Mouse (Mus musculus) thymus, postnatal 14 days (tissue): ENCODE measurements around the gene Tnfrsf1b.
A peak's percentile ranks its signal among the peaks of the same experiment; 100 is the strongest.

Source experiments
- DNase-seq: peaks from one replicate; pipeline ENCODE4 v3.0.0; 2021

The Tnfrsf1b gene

DNA sequence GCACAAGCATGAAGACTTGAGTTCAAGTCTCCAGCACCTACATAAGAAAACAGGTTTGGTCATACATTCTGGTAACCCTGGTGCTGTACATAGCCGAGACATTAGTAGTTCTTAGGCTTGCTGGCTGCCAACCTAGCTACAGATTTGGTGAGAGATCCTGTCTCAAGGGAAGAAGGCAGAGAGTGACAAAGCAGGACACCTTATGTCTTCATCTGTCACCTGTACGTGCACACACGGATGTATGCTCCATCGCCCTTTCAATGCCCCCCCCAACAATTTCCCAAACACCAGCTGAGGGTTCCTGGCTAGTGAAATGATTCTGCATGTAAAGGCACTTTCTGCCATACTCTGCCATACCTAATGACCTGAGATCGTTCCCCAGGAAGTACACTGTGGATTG is 9.5 kb upstream of the Tnfrsf1b start:
- no peak for DNase-seq

DNA sequence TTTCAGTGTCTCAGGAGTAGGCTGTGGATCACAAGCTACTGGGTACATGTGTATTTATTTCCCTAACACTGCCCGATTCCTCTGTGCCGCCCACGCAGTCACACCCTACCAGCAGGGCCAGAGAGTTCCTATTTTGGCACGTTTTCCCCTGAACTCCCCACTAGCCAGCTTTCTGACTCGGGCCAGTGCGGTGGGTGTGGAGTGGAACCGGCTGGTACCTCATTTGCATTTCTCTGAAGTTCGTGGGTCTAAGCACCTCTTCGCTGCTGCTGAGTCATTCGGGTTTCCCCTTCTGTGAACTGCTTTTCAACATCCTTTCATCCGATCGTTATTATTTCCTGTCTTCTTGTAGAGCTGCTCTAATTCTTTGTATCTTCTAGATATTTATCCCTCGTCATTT is 7.7 kb upstream of the Tnfrsf1b start:
- DNase-seq: peak; percentile 53

DNA sequence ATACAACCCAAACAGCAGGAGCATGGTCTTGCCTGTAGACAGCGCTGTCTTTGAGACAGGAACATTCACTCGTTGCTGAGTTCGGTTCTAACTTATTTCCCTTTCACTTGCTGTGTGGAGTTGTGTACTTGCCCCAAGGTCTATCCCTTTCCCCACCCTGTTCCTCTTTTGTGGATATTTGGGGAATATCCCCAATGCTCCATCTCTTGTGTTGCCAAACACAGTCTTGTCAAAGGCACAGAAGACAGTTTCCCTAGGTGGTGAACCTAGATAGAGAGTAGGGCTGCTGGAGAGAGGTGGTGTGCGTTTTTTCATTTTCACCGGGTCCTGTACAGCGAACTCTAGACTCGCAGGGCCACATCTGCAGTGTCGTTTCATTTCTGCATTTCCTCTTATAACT is 5.9 kb upstream of the Tnfrsf1b start:
- DNase-seq: no peak

DNA sequence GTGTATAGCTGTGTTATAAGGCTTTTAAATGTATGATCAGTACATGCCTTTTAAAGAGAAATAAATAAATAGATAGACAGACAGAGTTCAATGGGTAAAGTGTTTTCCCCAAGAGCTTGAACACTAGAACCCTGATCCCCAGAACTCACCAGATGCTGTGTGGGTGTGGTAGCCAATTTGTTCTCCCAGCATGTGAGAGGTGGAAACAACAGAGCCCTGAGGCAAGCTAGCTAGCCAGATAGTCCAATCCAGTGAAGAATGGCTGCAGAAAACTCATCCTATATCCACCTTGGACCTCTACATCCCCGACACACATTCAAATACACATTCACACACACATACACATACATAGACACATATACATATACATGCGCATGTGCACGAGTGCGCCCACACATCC is 4.9 kb upstream of the Tnfrsf1b start:
- no peak for DNase-seq

DNA sequence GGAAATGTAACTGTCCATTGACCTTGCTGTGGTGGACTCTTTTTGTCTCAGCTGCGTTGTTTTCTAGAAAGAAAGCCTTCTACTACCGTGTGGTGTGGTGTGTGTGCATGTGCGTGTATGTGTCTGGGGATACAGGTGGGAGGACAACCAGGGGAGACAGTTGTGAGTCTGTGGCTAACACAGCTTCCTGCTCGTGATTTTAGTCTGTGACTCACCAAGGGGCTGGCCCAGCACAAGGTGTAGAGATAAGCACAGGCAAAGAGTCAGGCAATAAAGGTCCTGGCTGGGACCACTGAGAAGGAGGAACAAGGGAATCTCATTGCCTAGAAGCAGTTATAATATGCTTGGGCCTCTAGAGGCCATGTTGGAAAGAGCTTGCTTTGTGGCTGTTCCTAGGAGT is 3.3 kb upstream of the Tnfrsf1b start:
- DNase-seq: peak; percentile 39

DNA sequence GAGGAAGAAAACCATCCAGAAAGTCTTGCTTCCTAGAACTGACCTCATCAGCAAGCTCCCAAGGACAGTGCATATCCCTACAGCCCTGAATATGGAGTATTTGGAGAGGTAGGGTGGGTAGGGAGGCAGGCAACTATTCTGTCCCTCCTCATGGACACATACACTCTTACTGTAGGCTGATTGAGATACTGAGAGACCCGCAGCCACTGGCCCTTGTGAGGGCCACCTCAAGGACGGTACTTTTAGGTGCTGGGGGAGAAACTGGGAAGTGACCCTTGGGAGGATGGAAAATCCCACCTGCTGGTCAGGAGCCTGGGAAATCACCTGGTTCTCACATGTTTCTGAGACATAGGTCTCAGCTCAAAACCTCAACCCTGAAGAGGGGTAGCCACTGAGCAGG is 886 bp upstream of the Tnfrsf1b start:
- no peak for DNase-seq

DNA sequence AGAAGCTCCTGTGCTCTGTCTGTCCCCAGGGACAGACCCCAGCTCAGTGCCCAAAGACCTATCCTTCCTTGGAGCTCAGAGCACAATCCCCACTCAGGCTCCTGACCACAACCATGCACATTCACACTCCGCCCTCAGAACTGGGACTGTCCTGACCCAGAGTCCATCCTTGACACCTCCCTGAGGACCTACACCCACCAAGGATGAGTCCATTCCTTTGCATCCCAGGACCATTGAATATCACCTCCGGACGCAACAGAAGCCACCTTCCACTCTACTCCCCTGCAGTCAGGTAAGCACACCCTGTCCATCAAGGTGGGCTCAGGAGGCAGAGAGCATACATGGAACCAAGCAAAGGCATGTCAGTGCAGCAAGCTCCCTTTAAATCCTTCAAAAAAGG is 1.1 kb downstream of the Tnfrsf1b start:
- DNase-seq: no peak

DNA sequence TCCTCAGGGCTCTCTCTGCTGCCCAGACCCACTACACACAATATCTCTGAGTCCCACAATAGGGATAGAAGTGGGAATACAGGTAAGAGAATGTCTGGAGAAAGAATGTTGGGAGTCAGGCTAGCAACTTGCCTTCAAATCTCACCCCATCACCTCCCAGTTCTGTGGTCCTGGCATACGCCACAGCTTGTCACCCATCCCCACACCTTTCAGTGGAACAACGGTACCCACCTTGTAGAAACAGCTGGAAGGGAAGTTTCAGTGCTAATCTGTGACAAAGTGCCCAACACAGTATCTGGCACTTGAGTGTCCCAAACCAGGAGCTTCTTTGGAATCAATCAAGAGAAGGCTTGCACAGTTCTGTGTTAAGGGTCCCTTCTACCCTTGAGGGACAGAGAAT is 2.0 kb downstream of the Tnfrsf1b start:
- DNase-seq: no peak

DNA sequence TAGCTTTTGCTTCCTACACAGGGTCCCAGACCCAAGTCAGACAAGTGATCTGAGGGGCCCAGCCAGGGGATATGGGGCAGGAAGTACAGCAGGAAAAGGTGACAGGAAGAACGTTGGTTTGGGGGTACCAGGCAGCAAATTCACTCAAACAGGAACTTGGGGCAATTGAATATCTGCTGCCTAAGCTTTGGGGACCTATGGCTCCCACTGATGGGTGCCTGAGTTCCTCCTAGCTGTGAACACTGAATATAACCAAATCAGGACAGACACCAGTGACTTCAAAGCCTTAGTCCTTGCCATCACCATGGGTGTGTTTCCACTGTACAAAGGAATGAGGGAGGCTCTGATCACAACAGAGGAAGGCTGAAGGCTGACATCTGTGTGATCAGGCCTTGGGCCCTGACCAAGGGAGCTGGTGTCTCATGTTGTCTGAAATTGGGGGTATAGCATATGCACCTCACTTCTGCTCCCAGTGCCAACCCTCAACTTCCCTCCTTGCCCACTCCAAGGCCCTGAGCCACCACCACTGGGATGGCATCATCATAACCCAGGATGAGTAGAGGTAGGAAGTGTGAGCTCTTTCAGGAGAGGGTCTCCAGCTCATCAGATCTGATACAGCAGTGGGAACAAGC is 3.8 kb downstream of the Tnfrsf1b start:
- peak; percentile 49 for DNase-seq

DNA sequence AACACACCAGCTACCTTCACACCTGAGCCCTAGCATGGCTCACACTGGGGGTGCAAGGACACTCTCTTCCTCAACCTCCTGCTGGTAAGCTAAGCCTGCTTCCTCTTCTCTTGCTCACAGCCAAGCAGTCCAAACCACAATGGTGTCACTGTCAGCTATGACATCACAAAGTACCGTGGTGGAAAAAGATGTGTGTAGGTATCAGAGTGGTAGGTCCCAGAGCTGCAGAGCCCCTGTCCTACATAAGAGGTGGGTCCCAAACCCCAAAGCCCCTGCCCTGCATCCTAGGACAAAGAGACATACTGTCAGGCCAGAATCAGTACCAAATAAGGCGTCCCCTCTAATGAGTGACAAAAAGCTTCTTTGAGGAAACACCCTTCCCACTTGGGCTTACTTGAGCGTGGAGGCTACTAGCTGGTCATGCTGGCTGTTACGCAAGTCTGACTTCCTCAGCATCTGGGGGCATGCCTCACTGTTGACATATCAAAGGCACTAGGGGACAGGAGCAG is 5.9 kb downstream of the Tnfrsf1b start:
- peak; percentile 53 for DNase-seq

DNA sequence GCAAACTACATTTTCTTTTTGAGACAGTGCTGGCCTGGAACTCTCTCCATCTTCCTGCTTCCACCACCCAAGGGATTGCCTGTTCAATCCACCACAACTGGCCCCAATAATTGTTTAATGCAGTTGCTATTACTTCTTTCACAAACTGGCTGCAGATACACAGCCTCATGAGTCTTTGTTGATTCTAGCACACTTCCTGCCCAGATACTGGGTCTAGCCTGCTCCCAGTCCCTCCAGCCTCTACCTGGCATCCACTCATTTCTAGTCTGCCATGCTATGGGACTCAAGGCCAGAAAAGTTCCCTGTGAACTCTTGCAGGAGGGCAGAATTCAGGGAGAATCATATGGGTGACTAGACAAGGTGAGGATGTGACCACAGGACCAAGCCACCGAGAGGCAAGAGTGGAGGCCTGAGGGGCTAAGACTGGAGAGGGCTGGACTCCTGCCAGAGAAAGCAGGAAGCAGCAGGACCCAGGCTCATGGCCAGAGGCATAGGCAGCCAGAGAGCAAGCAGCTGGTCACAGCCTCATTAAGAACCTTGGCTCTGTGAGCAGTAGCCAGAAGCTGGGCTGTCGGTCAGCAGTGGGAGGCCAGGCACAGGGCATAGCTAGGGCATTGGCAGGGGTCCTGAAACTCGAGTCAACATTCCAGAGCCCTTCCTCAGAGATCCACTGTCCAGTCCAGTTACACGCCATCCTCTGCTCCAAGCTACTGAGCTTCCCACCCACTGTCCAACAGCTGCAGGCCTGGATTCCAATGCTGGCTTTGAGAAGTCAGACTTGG is 7.4 kb downstream of the Tnfrsf1b start:
- no peak for DNase-seq

DNA sequence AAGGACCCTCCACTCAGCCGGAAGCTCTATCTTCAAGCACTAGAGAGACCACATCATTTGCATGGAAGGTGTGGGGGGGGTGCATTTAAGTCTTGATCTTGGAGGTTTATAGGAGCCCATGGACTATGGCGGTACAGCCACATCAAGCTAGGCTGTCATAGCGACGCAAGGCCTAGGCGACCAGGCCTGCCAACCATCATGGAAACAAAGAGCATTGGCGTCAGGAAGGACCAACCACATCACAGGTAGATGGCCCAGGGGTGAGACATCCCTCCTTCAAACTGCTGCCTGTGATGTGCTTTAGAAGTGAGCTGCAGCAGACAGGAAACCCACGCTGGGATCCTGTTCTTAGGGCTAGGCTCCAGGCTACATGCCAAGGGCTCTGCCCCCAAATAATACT is 10.6 kb downstream of the Tnfrsf1b start:
- DNase-seq: peak; percentile 52

DNA sequence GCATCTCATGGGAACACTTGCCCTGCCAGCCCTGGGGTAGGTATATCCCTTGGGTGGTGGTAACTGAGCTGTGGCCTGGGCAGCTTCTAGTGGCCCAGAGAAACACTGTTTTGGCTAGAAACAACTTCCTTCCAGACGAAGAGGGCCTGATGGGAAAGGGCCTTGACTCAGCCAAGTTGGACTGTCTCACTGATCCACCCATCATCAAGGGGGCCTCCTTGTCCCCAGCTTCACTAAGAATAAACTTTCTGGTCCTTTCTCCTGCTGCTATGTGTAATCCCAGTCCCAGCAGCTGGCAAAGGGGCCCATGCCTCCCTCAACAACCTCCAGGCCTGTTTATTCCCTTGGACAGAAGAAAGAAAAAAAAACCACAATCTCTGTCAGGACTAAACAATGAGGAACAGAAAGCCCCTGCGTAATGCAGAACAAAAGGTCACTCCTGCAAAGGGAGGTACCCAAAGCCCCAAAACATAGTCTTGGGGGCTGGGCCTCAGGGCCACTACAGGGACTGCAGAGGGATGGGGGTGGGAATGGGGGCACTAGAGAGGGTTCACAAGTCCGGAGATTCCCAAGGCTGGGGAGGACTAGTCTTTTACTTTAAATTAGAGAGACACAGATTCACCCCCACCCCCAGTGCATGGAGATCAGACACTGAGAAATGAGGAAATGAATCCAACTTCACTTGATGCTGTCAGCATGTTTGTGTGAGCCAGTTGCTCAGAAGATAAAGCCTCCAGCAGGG is 13.0 kb downstream of the Tnfrsf1b start:
- DNase-seq: no peak

DNA sequence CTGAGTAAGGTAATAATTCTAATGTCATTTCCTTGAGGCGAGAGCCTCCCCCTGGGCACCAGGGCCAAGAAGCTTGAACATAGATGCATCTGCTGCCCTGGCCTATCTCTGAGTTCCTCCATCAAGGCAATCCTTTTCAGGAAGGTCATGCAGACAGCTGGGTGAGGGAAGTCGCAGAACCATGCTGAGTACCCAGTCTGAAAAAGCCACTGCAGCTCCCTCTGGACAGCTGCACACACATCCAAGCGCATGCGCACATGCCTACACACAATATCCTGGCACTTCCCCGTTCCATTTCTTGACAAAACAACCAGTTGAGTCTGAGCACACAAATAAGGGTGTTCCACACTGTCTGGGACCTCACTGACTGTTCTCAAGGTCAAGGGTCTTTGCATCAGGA is 14.9 kb downstream of the Tnfrsf1b start:
- DNase-seq: no peak

DNA sequence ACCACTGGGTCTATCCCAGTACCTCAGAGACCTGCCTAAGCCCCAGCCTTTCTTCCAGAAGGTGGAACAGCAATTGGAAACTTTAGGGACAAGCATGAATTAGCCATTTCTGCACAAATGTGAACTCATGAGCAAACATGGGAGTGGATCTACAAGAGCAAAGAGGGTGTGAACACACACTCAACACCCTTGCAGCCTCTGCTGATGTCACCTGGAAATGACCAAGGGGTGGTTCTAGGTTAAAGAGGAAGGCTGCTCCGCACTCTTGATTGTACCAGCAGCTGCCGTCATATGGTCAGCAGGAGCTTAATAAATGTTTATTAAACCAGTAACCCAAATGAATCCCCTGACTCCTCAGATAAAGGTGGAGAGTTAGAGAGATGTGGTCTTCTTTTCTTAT is 16.0 kb downstream of the Tnfrsf1b start:
- no peak for DNase-seq

DNA sequence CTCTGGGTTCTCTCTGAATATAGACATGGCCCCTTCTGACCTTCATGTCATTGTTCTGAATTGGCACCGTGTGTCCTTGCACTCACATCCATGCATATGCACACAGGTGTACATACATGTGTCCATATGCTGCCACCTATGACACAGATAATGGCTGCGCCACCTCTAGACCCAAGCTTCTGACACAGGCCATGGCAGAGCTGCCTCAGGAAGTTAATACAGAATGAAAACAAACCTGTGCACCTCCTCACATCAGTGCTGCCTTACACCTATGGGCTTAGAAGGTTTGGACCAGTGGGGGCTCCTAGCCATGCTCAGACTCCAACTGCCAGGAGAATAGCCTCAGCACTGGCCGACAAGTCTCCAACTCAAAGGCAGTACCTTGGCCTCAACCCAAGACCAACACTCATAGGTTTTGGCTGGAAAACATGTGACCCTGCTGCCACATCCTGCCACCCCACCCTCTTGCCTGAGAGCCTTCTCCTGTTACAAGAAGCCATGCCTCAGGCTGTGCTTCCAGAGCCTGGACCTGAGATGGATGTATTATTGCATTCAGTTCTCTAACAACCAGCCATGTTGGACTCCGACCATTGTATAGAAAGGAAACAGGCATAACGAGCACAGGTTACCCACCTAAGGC is 17.0 kb downstream of the Tnfrsf1b start:
- peak; percentile 47 for DNase-seq

DNA sequence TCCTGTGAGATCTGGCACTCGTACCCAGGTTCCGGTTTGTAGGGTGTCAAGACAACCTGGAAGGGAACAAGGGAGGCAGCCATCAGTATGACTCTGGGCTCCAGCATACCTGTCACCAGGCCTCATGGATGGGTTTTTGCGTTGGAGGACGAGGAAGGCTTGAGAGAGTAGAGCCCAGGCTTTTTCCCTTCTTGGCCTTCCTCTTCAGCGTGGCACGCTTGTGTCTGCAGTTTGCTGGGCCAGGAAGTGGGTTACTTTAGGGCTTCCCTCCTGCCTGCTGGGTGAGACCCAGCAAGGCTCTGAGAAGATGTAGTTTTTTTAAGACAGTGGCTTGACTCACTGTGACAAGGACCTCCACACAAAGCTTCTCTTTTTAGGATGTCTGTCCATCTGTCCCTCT is 17.6 kb downstream of the Tnfrsf1b start:
- peak; percentile 75 for DNase-seq

DNA sequence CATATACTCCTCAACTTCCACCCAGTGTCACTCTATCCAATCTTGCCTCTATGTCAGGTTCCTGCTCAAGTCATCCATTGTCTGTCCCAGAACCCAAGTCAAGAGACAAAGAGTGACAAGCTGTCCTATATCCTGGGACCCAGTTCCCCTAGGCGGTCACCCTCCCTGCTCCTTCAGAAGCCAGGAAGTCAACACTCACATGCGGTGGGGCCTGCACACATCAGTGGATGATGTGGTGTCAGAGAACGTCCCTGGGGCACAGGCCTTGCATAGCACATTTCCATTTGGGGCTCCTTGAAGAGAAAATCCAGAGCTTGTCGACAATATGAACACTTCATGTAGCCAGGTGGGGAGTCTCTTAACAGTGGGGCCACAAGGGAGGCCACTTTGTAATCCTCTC is 22.1 kb downstream of the Tnfrsf1b start:
- DNase-seq: peak; percentile 45

DNA sequence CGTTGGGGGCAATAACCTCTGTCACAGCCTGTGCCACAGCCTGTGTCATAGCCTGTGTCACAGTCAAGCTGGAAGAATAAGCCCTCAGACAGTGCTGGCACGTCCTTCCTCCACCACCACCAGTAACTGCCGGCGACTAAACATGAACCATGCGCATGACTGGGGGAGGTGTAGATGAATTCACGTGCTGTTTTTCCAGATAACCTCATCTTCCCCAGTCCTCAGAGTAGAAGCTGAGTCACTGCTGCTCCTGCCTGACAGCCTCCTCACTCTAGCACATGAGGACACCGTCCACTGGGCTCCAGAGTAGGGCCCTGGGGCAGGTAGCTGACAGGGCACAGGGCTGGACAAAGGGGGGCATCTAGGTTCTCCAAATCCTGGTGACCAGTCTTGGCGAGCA is 24.6 kb downstream of the Tnfrsf1b start:
- no peak for DNase-seq

DNA sequence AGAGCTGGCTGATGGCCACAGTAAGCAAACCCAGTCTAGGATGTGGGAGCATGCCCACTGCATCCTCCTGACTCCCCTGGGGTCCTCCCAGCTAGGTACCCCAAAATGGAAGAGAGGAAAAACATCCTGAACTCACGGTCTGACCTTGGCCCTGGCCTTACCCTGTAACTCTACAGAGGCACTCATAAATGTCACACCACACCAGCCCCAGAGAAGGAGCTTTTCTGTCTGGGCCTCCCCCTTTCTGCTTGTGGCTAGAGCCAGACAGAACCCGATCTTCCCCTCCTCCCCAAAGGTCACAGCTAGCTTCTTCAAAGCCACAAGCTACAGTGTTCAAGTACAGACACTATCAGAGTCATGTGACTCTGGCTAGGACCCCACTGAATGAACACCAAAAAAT is 25.3 kb downstream of the Tnfrsf1b start:
- peak; percentile 37 for DNase-seq

DNA sequence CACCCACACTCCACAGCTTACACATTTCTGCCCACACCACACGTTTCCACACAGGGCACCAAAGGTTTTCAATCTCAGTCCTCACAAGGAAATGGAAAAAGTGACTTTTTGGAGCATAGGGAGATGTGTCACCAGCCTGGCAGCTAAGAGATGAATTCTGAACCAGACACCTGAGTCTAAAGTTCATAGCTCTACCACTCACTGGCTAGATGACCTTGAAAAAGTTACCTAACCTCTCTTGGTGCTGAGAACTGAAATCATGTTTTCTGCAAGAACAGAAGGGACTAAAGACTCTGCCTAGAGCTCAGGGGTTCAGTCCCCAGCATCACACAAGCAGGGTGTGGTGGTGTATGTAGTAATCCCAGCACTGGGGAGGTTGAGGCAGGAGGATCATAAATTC is 26.7 kb downstream of the Tnfrsf1b start:
- no peak for DNase-seq

DNA sequence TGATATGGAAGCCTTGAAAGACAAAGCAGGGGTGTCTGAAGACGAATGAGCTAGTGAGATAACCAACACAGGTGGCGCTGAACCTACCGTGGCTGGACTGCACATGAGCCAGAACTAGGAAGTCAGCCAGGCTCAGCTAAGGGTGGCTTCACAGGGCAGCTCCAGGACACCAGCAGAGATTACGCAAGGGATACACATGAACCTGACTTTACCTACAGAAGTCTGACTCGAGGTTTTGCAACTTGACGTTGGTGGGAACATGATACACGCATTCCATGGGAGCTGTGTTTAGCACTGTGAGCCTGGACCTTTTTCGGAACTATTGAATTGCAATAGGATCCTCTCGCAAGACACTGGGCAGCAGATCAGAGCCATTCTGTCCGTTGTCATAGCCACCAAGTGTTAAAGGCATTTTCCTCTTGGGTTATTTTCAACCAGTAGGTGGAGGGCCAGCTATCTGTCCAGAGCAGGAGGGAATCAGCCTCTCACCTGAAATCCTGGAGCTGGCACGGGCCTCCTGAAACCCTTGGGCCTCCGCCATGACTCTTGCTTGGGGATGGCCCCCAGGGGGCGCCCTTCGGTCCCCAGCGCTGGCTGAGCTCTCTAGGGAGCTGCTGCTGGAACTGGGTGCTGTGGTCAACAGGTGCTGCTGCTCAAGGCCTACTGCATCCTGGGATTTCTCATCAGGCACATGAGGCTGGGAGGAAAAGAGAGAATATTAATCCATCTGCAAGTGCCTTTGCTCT is 27.3 kb downstream of the Tnfrsf1b start:
- peak; percentile 77 for DNase-seq

DNA sequence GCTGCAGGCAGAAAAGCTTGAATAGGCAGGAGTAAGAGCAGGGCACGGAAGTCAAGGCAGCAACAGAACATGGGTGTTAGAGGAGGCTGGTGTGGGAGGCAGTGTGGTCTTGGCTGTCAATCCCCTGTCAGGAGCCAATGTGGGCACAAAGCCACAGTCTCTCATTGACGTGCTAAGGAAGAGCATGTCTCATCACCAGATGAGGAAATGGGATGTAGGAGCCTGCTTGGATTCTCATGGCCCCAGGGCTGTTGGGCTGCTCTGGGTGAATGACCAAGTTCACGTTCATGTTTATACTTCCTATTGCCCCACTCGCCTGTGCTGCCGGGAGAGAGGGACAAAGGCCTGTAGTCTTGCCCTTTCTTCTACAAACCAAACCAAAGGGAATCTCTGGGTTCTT is 28.8 kb downstream of the Tnfrsf1b start:
- no peak for DNase-seq
